Mouse (Mus musculus): ENCODE data around the gene Olfr95.
"Not testable (repeated sequence)": the region's sequence is repeated elsewhere in the genome, so short reads cannot be mapped to it uniquely, and the experiment has no call there.

Olfr95 gene

GRCm38 (mm10) chr17:37213018-37213417, at the start of gene Olfr95:
Gene Olfr95 (minus strand): TSS chr17:37213118.
- DNase-seq (ENCODE audit: low spot score in 2 of 2) = no peak

- DNase-seq (ENCODE audit: low spot score in 2 of 2) = peak; percentile 6 to 22
Observed at GRCm38 (mm10) chr17:37250544-37250943, 37.6 kb upstream of the Olfr95 start.

GRCm38 (mm10) chr17:37249460-37249859, 36.5 kb upstream of the Olfr95 start:
- DNase-seq (ENCODE audit: low spot score in 2 of 2) = no peak

GRCm38 (mm10) chr17:37246715-37247114, 33.8 kb upstream of the Olfr95 start:
- DNase-seq (ENCODE audit: low spot score in 2 of 2) = peak; percentile 73 to 81

GRCm38 (mm10) chr17:37242198-37242597, 29.3 kb upstream of the Olfr95 start:
- DNase-seq (ENCODE audit: low spot score in 2 of 2) = no peak

- not testable (repeated sequence) for DNase-seq (ENCODE audit: low spot score in 2 of 2)
Observed at GRCm38 (mm10) chr17:37237230-37237629, 24.3 kb upstream of the Olfr95 start, which contains the start of gene Olfr97. Gene Olfr97 (minus strand): TSS chr17:37237330.

- DNase-seq (ENCODE audit: low spot score in 2 of 2) = no peak
Observed at GRCm38 (mm10) chr17:37221879-37222278, 9.0 kb upstream of the Olfr95 start.

GRCm38 (mm10) chr17:37219846-37220245, 6.9 kb upstream of the Olfr95 start, which contains the start of gene Olfr96:
Gene Olfr96 (plus strand): TSS chr17:37220146.
- DNase-seq (ENCODE audit: low spot score in 2 of 2) = no peak

- no peak for DNase-seq (ENCODE audit: low spot score in 2 of 2)
Observed at GRCm38 (mm10) chr17:37218486-37218885, 5.6 kb upstream of the Olfr95 start.

GRCm38 (mm10) chr17:37210884-37211768, 1.8 kb downstream of the Olfr95 start:
- no peak for DNase-seq (ENCODE audit: low spot score in 2 of 2)

- no peak for DNase-seq (ENCODE audit: low spot score in 2 of 2)
Observed at GRCm38 (mm10) chr17:37203917-37204236, 9.0 kb downstream of the Olfr95 start.

GRCm38 (mm10) chr17:37203206-37203916, 9.6 kb downstream of the Olfr95 start:
- DNase-seq (ENCODE audit: low spot score in 2 of 2) = peak; percentile 46 to 55

GRCm38 (mm10) chr17:37200894-37201293, 12.0 kb downstream of the Olfr95 start, which contains the start of gene Olfr94:
Gene Olfr94 (minus strand): TSS chr17:37200994.
- DNase-seq (ENCODE audit: low spot score in 2 of 2) = no peak

- no peak for DNase-seq (ENCODE audit: low spot score in 2 of 2)
Observed at GRCm38 (mm10) chr17:37196845-37197724, 15.8 kb downstream of the Olfr95 start.

- DNase-seq (ENCODE audit: low spot score in 2 of 2) = no peak
Observed at GRCm38 (mm10) chr17:37194782-37195181, 18.1 kb downstream of the Olfr95 start.

- no peak for DNase-seq (ENCODE audit: low spot score in 2 of 2)
Observed at GRCm38 (mm10) chr17:37193656-37194055, 19.3 kb downstream of the Olfr95 start, which contains the start of gene Ubd. Gene Ubd (plus strand): TSS chr17:37193892.

GRCm38 (mm10) chr17:37193032-37193431, 19.9 kb downstream of the Olfr95 start:
- no peak for DNase-seq (ENCODE audit: low spot score in 2 of 2)

GRCm38 (mm10) chr17:37190711-37191110, 22.2 kb downstream of the Olfr95 start:
- no peak for DNase-seq (ENCODE audit: low spot score in 2 of 2)

GRCm38 (mm10) chr17:37185474-37185873, 27.4 kb downstream of the Olfr95 start:
- DNase-seq (ENCODE audit: low spot score in 2 of 2) = no peak

- no peak for DNase-seq (ENCODE audit: low spot score in 2 of 2)
Observed at GRCm38 (mm10) chr17:37161394-37161793, 51.5 kb downstream of the Olfr95 start, which contains the start of gene Olfr93. Gene Olfr93 (minus strand): TSS chr17:37161494.
